16 mouse cellular contexts compared by ENCODE assay signal in the genomic region with DNA sequence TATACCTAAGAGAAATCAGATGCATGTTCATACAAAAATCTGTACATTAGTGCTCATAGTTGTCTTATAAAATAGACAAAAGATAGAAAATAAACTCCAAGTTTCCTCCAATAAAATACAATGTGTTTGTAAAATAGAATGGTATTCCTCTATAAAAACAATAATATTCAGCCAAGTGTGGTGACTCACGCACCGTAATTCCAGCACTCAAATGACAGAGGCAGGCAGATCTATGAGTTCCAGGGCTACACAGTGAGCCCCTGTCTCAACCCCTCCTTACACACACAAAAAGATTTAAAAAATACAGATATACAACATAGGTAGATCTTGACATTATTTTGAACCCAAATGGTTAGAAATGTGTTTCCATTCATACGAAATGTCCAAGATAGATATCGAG.
"Had no signal": no experiment of that assay in that cellular context is flagged by ENCODE, and none has a peak within 500 bp of the region (broad histone marks: within the 10 kb centered on the region; RNA-seq: fewer than 3 reads in every experiment).

No protein-coding gene starts in this region.

- H3K4me3 ChIP-seq: neural tube, embryonic 13.5 days; neural tube, embryonic 15.5 days; stomach, embryonic 15.5 days had no signal

- DNase-seq: retina, postnatal 1 day; right cerebral cortex, adult 18-20 months; right cerebral cortex, postnatal 14 days; right cerebral cortex, postnatal 25 days; right cerebral cortex, postnatal 4 days; spleen, adult 18-20 months; thymus, adult 18-20 months; thymus, adult 2 months; thymus, postnatal 14 days; thymus, postnatal 25 days; thymus, postnatal 36 days; thymus, postnatal 4 days had no signal

- H3K4me2 ChIP-seq: neural tube, embryonic 13.5 days; neural tube, embryonic 15.5 days; stomach, embryonic 15.5 days had no signal

- H3K36me3 ChIP-seq: stomach, embryonic 15.5 days had no signal

- H3K9ac ChIP-seq: neural tube, embryonic 13.5 days; neural tube, embryonic 15.5 days; stomach, embryonic 15.5 days had no signal

- H3K27me3 ChIP-seq: neural tube, embryonic 13.5 days; neural tube, embryonic 15.5 days; stomach, embryonic 15.5 days had no signal

- H3K27ac ChIP-seq: neural tube, embryonic 13.5 days; neural tube, embryonic 15.5 days; stomach, embryonic 15.5 days; stomach, postnatal 0 days had no signal

- H3K9me3 ChIP-seq: neural tube, embryonic 13.5 days; neural tube, embryonic 15.5 days; stomach, embryonic 15.5 days had no signal
